Mouse (Mus musculus) testis, adult 2 months (tissue): ENCODE data around the gene Mettl9. TPM values are rescaled to one million over a fixed set of nuclear protein-coding genes. Genes with fewer than 3 reads are reported as not detected.
A peak's percentile ranks its signal among the peaks of the same experiment; 100 is the strongest.

ENCODE experiments used
- H3K27ac ChIP-seq: fragments of 200-500 bp; 2 replicates; pipeline ENCODE4 v1.5.1; 2012; ENCODE audit warnings: low read depth, low read length; ENCODE audit not compliant: control insufficient read depth, insufficient read depth
- H3K27me3 ChIP-seq: fragments of 200-500 bp; 2 replicates; pipeline ENCODE4 v1.6.1; 2012; ENCODE audit warnings: mild to moderate bottlenecking, low read length, moderate library complexity; ENCODE audit not compliant: control insufficient read depth, insufficient read depth
- H3K36me3 ChIP-seq: fragments of 200-500 bp; 2 replicates; pipeline ENCODE4 v1.6.1; 2012; ENCODE audit warnings: mild to moderate bottlenecking, low read length; ENCODE audit not compliant: control insufficient read depth, insufficient read depth
- H3K4me1 ChIP-seq: fragments of 200-500 bp; 2 replicates; pipeline ENCODE4 v1.6.1; 2012; ENCODE audit warnings: low read length; ENCODE audit not compliant: control insufficient read depth, insufficient read depth
- H3K4me3 ChIP-seq: fragments of 200-500 bp; 2 replicates; pipeline ENCODE4 v1.5.1; 2012; ENCODE audit warnings: low read depth, mild to moderate bottlenecking, low read length, moderate library complexity, mixed read lengths; ENCODE audit not compliant: control insufficient read depth
- CTCF ChIP-seq: fragments of 200-500 bp; IDR thresholded peaks from 2 replicates; pipeline ENCODE4 v1.5.1; 2012; ENCODE audit warnings: low read depth, mild to moderate bottlenecking, inconsistent platforms, low read length, moderate library complexity; ENCODE audit not compliant: control insufficient read depth, insufficient read depth, insufficient replicate concordance
- POLR2A ChIP-seq: fragments of 200-500 bp; IDR thresholded peaks from 2 replicates; pipeline ENCODE4 v1.6.1; 2012; ENCODE audit warnings: low read depth, mild to moderate bottlenecking, inconsistent platforms, low read length, moderate library complexity; ENCODE audit not compliant: control insufficient read depth
- polyA plus RNA-seq: library from polyadenylated mRNA; depleted of rRNA; stranded (reverse); fragments of >200 nt; gene quantifications from 2 replicates; pipeline ENCODE4 v1.2.3, GENCODE M21; 2012; rRNA removed

Mettl9 gene
- 9.1 and 9.8 TPM in 2 replicates for polyA plus RNA-seq

DNA sequence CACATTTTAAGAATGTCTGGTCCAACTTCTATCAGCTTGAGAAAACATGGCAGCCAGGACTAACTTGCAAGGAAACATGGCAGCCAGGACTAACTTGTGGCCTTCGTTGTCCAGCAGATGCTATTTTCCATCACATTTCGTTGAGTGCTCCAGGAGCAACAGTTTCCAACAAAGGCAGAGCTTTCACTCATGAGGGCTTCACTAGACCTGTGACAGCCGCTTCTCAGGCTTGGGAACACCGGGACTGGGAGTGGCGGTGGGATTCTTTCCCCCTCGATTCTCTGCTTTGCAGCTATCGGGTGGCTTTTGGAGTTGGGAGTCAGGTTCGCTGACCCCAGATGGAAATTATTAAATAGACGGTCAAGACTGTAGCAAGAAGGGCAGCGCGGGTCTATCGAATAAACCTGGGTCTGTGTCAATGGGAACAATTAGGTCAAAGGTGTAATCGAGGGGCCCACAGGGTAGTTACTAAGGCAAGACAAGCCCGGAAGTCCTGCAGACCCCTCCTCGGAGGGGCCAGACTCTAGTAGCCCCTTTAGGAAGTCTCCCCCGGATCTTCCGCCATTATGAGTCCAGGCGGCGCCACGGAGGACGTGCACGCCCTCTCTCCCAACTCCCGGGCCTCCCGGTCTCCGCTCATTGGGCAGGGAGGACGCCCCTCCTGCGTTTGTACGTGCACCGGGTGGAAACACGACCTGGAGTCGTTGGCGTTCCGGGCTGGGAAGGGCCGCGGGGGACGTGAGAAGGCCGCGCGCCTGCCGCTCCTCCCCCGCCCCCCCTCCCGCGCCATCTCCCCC, at the start of gene Mettl9:
Mettl9 (plus strand) TSS at position 590 of the 797 bp plus-strand sequence.
- peak within 1 kb of the TSS; percentile 95 for H3K27ac ChIP-seq
- H3K4me3 ChIP-seq: peak within 1 kb of the TSS; percentile 98
- H3K27me3 ChIP-seq: no peaks in the 10 kb centered on the region
- H3K36me3 ChIP-seq: no peaks in the 10 kb centered on the region
- H3K4me1 ChIP-seq: peaks cover 6% of the 10 kb centered on the region; the same call in 1 of the 2 replicates
- TF ChIP-seq POLR2A: peak; percentile 94
- no peak for TF ChIP-seq CTCF

GRCm38 (mm10) chr7:120991191-120991590, 43.1 kb upstream of the Mettl9 start:
- no peaks in the 10 kb centered on the region for H3K4me1 ChIP-seq
- H3K27me3 ChIP-seq: no peaks in the 10 kb centered on the region
- H3K36me3 ChIP-seq: no peaks in the 10 kb centered on the region
- peak overlapping the region; percentile 59 for H3K4me3 ChIP-seq
- H3K27ac ChIP-seq: no peak overlapping the region
- no peak for TF ChIP-seq POLR2A
- TF ChIP-seq CTCF: no peak

DNA sequence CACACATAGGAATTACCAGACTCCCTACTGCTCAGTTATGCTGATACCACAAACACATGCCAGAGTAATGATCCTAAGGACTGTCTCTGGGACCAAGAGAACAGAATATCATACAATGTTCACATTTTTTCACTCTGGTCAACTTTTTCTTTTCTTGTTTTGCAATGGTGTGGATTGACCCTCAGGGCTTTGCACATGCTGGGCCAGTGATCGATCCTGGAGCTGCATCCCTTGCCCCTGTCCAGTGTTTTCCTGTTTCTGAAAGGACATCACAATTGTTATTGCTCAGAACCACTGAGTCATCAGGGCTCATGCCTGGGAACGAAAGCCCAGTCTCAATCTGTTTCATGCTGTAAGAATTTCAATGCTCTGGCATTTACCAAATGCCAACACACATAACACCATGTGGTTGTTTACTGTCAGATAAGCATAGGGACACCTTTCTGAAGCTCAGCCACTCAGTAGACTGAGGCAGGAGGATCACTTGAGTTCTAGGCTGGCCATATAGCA, 35.2 kb upstream of the Mettl9 start:
- H3K4me1 ChIP-seq: no peaks in the 10 kb centered on the region
- no peaks in the 10 kb centered on the region; the same call in 1 of the 2 replicates for H3K36me3 ChIP-seq
- no peak overlapping the region for H3K27ac ChIP-seq
- H3K4me3 ChIP-seq: no peak overlapping the region
- no peaks in the 10 kb centered on the region for H3K27me3 ChIP-seq
- TF ChIP-seq CTCF (no peak), POLR2A (no peak)

- H3K27ac ChIP-seq: no peak overlapping the region
- H3K27me3 ChIP-seq: no peaks in the 10 kb centered on the region
- H3K4me3 ChIP-seq: no peak overlapping the region
- no peaks in the 10 kb centered on the region for H3K4me1 ChIP-seq
- no peaks in the 10 kb centered on the region; the same call in 1 of the 2 replicates for H3K36me3 ChIP-seq
- TF ChIP-seq CTCF (no peak), POLR2A (no peak)
Observed at GRCm38 (mm10) chr7:121000065-121000822, 34.0 kb upstream of the Mettl9 start.

DNA sequence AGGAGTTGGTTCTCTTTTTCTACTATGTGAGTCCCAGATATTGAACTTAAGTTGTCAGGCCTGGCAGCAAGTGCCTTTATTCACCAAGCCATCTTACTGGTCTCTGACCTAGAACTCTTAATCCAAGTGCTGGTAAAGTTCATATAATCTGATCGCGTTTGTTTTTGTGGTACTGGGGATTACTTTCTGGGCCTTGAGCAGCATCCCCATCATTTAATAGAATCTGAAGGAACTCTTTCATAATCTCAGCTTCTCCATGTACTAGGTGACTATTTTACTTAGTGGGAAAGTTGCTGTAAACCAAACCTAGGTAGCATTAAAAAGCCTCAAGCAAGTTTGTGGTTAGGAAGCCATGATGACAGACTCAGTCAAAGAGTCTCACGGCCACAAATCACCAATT, 32.4 kb upstream of the Mettl9 start:
- no peak for TF ChIP-seq CTCF
- TF ChIP-seq POLR2A: no peak
- no peaks in the 10 kb centered on the region for H3K27me3 ChIP-seq
- no peaks in the 10 kb centered on the region; the same call in 1 of the 2 replicates for H3K36me3 ChIP-seq
- no peak overlapping the region for H3K4me3 ChIP-seq
- H3K4me1 ChIP-seq: no peaks in the 10 kb centered on the region
- no peak overlapping the region for H3K27ac ChIP-seq

GRCm38 (mm10) chr7:121002407-121002928, 31.8 kb upstream of the Mettl9 start:
- H3K27me3 ChIP-seq: no peaks in the 10 kb centered on the region
- H3K36me3 ChIP-seq: no peaks in the 10 kb centered on the region; the same call in 1 of the 2 replicates
- H3K4me3 ChIP-seq: no peak overlapping the region
- no peak for TF ChIP-seq POLR2A
- TF ChIP-seq CTCF: no peak
- H3K4me1 ChIP-seq: no peaks in the 10 kb centered on the region
- H3K27ac ChIP-seq: no peak overlapping the region
